Mouse (Mus musculus) lung, postnatal 25 days (tissue): Measurements from ENCODE around the gene Cacna2d3.

Experiments used
- DNase-seq: peaks from one replicate; pipeline ENCODE4 v3.0.0; 2022; ENCODE audit warnings: low spot score

Gene Cacna2d3

DNA sequence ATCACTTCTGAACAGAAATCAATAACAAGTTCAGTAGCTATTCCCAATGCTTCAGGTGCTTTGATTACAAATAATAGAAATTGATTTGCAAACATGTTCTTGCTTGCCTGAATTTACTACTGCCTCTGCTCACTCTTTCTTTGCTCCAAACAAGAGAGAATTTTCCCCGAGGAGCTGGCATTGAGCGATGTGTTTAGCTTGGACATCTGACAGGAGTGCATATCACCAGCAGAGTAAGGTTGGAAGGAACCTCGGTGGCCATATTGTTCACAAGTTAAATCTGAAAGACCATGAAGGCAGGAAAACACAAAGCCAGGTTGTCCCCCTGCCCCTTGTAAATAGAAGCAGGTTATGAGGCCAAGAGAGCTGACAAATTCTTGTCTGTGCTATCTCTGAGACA lies 561.9 kb downstream of the Cacna2d3 start:
- no peak for DNase-seq

DNA sequence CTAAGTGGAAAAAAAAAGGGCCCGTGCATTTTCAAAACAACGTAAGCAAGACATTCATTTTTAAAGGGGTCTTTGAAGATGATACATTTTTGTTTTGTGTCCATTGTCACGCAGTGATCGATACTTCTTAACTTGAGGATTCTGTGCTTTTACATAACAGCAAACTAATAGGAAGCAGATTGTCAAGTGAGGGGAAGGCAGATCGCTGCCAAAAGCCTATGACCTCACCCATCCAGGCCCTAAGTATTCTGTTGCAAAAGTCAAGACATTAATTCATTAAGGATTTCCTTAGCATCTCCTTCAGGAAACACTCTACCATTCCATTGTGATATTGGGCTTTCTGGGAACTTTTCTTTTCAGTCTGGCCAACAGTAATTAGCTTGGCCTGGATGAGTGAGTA lies 564.6 kb downstream of the Cacna2d3 start:
- no peak for DNase-seq

DNA sequence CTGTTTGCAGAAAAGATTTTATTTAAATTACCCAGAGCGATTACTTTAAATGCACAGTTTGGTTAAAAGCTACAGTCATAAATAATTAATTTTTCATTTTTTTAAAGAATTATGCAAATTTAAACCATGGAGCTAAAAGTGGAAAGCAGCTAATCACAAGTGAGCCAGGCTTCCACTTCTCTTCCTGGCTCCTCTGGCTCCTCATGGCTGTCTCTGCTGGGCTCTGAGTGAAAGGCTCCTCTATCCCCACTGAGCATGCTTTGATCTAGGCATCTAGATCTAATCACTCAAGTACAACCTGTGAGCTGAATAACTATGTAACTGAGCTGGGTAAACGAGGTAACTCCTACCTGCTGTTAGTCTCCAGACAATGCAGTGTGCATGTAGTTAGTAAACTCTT lies 577.5 kb downstream of the Cacna2d3 start:
- no peak for DNase-seq

DNA sequence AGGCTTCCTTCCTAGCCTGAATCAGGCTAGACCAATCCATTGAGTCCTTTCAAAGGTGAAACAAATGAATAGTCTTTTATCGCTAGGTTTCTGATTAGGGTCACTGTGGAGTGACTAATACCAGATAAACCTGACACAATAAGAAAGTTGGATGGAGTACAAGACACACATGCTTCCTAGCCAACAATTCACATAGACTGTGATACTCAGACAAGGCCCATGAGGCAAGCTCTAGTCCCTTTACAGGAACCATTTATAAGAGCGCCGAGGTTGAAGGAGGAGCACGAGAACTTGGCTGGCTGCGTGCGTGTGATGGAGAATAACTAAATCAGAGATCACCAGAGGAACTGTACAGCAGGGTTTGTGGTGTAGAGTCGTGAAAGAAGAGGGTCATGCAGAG lies 584.0 kb downstream of the Cacna2d3 start:
- no peak for DNase-seq

DNA sequence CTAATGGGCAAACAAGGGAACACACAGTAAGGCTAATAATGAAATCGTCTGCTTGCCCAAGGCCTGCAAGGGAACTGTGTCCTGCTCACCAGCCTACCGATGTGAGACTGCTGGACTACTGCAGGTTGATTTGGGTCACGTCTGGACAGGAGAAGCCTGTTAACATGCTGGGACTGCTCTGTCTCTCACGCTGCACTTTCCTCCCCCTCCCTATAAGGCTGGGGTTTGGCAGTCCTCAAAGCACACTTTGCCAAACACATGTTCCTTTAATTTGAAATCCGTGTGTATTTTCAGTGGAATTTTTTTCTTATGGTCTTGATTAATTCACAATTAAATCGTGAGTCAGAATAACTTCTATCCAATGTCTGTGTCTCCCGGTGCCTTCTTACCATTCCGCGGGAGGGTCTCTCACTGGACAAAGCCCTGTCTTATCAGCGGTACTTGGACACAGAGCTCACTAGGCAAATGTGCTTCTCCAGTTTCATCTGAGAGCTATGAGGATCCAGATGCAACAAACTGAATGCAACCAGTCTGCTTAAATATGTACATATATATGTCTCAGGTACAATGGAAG lies 584.6 kb downstream of the Cacna2d3 start:
- DNase-seq, result no peak

DNA sequence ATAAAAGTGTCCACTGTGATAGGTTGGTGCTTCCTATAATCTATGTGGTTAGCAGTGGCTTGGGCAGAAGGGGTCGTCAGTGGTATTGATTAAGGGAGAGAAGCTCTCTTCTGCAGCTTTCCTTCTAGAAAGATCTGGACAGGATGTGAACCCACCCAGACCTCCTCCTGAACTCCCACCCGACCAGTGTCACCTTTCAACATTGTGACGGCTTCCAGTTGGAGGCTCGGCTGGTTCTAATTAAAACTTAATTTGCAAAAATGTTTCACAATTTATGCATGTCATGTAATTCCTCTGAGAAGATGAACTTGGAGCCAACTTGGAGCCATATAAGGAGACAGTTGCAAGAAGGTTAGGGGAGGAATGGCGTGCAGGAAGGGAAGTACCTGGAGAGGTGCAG lies 586.8 kb downstream of the Cacna2d3 start:
- DNase-seq, result no peak

DNA sequence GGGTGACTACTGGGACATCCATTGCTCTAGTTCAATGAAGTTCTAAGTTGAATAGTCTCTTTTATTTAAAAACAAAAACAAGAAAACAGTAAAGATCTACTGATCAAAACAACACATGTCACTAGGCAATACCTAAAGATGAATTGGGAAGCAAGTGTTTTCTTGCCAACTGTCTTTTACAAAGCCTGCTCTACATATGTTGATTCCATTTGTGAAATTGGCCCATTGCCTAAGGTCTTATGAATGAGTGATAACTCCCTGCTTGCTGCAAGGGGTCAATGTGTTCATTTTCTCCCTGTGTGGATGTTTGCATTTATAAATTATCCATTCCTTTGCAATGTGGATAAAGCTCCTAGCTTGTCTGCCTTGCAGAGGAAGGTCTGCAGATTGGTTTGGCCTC lies 591.2 kb downstream of the Cacna2d3 start:
- DNase-seq, result no peak

DNA sequence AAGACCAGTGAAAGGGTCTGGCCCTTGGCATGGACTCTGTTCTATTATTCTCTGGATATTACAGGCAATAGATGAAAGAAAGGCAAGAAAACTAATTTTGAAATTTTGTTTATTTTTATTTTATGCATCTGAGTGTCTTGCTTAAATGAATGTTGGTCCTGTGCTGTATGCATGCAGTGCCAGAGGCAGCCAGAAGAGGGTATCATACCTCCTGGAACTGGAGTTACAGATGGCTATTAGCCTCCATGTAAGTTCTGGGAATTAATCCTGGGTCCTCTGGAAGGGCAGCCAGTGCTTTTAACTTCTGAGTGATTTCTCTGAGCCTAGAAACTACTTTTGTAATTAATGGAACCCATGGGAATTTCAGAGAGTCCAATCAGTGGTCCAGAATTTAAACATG lies 597.8 kb downstream of the Cacna2d3 start:
- DNase-seq, result no peak

DNA sequence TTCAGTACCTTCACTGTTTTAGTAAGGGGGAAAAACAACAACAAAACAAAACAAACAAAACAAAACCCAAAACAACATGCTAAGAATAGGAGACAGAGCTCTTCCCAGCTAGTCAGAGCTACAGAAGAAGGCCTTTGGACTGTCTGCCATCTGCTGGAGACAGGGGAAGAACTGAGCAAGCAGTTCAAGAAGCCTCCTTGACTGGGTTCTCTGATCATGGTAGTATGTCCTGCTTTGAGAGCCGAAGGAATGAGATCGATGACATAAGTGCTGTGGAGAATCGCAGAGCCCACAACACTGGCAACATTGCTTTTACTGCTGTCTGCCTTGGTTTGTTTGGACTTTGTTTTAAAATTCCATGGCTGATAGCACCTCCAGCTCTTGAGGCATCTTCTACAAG lies 598.9 kb downstream of the Cacna2d3 start:
- no peak for DNase-seq

DNA sequence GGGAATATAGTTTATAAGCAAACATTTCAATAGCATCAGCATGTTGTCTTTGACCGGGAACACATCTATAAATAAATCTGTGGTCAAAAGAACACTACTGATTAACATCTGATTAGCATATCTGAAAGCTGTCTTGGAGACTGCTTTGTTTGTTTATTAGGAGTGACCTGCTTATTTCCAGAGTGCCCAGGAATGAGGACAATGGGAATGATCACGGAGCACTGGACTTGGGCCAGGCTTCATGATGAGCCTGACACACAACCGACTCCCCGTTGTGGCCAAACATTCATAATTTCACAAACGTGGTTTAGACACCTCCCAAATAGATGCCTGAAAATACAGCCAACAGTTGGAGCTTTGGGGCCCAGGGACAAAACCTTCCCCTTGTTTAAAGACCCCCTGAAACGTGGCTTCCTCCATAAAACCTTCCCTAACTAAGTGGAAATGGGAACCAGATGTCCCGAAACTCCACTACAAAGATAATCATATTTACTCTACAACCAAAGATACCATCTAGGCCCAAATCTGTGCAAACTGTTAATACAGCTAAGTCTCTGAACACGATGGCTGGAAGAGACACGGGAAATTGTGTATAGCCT lies 607.7 kb downstream of the Cacna2d3 start:
- no peak for DNase-seq

DNA sequence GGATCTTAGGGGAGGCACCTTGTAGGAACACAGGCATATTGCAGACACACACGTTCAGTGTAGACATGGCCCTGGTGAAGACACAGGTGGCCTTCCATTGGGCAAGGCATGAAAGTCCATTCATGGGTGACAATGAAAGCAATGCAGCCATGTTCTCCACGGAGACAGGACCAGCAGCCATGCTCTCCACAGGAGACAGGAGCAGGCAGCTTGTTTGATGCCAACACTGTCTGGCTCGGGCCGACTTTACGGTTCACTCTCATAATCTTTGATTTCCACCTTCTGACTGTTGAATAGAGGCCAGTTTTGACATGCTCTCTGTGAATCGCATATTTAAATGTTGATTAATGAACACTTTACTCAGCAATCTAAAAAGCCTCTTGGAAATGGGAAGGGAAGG lies 610.0 kb downstream of the Cacna2d3 start:
- DNase-seq, result no peak

DNA sequence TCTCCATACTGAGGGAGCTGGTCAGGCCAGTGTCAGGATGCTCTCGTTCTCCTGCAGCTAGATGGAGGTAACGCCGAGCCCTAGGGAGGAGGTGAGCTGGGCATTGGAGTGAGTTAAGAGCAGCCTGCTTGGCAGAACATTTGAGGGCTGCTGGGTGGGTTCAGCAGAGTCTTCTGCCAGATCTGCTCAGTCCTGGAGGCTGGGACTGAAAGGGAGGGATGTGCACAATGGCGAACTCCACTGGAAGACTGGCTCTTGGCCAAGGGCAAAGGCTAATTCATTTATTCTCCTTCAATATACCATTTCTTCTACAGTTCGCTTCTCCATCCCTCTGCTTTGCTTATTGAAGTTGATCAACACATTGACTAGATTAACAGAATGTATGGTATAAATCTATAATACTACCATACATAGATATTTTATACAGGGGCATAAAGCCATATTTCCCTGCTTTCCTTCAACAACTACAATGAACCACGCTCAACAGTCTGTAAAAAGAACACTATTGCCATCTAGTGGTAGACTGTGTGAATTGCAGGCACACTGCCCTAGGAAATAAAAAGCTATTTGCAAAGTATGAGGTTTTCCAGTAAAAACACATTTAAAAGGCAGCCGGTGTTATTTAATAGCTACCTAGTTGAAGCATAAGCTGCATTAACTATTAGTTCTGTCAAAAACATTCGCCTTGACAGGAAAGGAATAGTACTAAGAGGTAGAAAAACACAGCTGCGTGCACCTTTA lies 611.1 kb downstream of the Cacna2d3 start:
- no peak for DNase-seq

DNA sequence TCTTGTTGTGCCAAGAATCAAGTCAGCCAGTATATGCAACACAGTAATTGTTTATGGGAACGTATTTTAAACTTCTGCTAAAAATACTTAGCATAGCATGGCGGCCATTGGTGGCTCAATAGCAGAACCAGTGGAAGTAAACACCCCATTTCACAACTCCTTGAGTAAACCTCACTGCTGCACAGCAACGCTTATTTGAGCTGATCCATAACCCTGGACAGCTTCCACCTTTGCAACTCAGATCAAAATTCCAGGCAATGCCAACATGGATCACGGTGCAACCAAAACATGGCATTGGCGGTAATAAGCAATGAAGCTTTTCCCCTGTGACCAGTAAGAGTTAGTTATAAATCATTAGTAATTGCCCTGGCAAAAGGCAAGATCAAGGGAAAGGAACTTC lies 614.2 kb downstream of the Cacna2d3 start:
- DNase-seq, result no peak

DNA sequence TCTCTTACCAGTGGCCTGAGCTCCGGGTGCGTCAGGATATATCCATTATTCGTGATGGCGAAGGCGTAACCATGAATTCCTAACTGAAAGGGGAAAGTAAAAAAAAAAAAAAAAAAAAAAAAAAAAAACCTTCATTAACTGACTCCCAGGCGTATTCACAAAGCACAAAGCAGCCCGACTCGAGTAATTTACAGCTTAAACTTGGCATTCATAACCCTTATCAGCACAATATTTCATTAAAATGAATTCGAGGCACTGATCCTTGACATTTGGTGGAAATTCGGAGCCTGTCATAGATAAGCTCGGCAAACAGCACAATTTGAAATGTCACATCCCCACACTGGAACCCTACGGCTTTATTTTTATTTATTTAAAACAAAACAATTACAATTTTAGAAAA lies 623.9 kb downstream of the Cacna2d3 start:
- DNase-seq, result no peak

DNA sequence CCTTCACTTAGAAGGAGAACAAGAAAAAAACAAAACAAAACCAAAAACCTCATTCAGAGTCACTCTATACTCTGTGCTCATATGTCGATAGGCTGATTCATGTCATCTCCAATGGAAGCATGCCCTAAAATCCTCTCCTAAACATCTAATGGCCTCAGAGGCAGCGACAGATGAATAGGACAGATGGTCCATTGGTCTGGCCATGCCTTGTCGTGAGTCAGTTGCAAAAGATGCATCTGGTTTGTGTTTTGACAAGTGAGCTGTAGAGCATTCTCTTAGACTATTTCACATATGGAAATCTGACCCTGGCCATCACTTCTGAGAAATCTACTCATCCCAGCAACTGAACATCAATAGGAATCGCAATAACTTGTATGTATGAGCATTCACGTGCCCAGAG lies 626.2 kb downstream of the Cacna2d3 start:
- no peak for DNase-seq

DNA sequence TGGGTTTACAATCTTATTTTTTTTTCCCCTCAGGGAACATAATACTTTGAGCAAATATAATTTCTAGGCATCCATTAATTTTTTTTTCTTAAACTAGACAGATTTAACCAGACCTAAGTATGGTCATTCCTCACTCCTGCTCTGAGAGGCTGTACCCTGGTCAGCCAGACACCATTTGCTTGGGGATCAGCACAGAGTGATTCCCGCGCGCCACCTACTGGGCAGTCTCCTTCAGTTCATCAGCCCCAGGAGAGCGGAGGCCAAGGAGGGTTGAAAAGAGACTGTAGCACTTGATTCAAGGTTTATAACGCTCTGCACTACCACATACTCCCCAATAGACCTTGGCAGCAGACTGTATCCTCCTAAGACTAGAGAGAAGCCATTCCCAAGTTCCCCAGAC lies 631.6 kb downstream of the Cacna2d3 start:
- DNase-seq, result peak; percentile 47

DNA sequence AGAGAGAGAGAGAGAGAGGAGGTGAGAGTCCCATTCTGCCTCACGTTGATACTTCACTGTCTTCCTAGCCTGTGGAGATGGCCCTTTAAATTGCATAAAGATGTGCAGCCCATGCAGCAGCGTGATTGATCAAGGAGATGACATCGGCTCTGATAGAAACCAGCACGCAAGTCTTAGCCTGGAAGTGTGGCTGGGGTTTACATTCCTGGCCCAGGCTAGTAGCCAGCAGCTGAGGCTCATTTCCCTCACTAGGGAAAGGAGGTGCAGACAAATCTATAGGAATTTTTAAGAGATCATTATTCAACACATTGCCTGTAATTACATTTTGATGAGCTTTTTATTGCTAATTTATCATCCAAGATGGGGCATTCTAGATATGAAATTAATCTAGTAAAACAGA lies 635.1 kb downstream of the Cacna2d3 start:
- no peak for DNase-seq

DNA sequence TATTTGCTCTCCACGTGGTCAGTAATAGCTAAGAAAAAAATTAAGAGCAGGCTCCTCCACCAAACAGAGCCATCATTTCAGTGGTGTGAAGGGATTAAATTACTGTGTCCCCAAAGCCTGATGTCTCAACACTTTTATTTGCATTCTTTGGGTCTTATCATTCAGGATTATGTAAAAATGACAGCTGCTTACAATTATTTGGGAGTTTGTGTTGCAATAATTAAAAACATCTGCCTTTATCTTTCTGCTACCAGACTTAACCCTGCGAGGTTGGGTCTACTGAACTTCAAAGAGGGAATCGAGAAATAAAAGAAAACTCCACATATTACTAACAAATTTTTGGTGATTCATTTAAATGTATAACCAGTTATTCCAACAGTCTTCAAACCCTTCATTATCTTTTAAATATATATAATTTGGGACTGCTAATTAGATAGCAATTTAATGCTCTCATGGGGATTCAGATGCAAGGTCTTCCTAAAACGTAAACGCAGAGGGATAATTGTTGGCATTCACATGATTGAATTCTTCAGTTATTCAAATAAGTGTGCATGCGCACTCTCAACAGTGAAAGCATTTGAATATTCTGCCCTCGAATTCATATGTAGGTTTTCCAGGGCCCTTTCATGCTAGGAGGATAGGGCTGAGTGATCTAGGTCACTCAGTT lies 636.0 kb downstream of the Cacna2d3 start:
- no peak for DNase-seq

DNA sequence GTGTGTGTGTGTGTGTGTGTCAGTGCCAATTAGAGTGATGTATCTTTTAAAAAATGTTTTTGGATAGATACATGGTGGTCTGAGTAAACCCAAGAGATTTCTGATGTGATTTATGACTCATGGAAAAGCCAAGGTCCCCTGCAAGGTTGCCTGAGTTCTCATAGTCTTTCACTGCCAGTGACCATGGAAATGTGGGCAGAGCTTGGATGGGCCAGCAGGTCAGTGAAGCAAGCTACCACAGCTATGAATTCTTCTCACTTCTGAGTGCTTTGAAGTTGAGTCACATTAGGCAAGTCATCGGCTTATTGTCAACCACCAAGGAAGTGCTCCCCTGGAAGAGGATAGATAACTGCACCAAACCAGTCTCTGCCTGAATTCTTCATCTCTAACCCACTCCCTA lies 639.5 kb downstream of the Cacna2d3 start:
- no peak for DNase-seq

DNA sequence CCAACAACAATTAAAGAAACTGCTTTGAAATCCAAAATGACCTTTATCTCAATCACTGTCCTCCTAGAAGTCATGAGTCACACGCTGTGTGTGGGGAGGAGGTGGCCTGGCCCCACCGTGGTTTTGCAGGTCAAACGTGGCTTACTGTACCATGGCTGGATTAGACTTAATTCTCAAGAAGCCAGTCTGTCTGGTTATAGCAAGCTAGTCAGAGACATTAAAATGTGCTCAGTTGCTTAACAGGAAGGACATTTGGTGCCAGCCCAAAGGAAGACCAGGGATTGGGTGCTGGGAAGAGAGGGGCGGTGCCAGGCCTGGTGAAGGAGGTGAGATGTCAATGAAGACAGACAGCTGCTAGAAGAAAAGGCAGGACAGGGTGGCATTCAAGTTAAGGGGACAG lies 641.0 kb downstream of the Cacna2d3 start:
- DNase-seq, result peak; percentile 5

DNA sequence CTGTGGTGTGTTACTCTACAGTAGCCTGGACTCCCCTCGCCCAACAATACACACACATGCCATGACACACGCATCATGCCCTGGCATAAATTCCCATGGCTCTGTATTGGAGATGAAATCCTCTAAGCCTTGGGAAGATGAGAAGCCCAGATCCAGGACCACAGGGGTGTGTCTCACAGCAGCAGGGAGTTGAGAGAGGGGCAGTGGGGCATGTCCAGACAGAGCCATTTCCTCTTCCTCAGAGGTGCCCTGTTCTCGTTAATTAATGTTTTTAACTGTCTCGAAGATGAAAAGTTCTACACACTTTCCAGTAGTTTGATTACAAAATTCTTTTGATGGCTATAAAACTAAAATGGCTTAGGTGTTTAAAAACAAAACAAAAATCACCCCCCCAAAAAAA lies 641.4 kb downstream of the Cacna2d3 start:
- no peak for DNase-seq

DNA sequence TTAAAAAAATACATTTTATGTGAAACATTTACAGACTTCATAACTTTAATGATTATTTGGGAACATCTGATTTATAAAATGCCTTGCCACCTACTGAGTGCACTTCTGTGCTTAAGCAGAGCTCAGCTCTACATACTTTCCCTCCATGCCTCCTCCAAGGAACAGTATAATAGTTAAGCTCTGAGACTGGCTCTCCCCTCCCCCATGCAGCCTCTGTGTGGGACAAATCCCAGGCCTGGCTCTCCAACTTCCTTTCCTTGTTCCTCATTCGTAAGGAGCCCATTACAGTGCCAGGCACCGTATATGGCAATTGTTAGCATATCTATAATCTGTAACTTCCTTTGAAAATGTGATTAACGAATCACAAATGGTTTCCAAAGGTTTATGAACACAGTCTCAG lies 644.2 kb downstream of the Cacna2d3 start:
- DNase-seq, result no peak

DNA sequence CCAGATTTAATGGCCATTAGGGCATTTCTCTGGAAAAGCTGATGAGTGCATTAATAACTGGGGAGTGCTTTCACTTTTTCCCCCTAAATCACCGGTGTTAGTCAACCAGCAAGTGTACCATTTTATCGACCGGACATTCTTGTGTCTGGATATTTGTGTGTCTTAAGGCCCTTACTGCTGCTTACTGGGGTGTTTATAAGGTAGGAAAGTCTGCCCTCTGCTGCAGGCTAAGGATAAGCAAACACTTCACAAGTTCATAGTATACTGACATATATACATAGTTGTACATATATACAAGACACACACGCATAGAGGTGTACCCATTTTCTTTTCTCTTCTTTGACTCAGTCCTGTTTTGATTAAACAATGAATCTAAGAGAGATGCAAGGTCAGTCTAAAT lies 647.9 kb downstream of the Cacna2d3 start:
- DNase-seq, result no peak
